Mouse (Mus musculus): Measurements from ENCODE around the gene Atg4b.

Gene Atg4b

DNA sequence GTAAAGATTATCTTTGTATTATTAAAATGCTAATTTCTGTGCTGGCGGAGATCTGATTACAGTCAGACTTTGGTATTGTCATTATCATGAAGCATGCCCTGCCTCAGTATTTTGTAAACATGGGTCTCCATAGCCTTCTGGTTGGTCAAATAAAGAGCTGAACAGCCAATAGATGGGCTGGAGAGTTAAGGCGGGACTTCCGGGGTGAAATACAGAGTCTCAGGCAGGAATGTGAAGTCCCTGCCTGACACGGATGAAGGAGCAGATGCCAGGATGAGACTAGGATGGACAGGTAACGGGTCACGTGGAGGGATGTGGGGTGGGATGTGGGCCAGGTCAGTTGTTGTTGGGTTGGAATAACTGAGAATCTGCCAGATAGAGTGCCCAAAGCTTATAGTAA lies at the start of gene Atg4b:
Gene Atg4b (plus strand): TSS at position 211 of the 400 bp plus-strand sequence.
- DNase-seq: no peak

DNA sequence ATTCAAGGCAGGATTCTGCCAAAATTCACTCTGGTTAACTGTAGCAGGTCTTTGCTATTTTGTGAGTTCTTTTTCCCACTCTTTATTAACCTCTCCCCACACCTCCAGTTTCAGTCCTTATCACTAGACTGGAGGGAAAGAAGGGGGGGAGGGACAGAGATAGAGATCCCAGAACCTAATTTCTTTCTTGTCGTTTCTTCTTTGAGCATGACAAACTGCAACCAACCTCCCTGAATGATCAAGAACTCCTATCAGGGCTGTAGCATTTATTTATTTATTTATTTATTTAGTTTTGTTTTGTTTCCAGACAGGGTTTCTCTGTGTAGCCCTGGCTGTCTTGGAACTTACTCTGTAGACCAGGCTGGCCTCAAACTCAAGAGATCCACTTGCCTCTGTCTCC lies 49.2 kb upstream of the Atg4b start:
- no peak for DNase-seq

DNA sequence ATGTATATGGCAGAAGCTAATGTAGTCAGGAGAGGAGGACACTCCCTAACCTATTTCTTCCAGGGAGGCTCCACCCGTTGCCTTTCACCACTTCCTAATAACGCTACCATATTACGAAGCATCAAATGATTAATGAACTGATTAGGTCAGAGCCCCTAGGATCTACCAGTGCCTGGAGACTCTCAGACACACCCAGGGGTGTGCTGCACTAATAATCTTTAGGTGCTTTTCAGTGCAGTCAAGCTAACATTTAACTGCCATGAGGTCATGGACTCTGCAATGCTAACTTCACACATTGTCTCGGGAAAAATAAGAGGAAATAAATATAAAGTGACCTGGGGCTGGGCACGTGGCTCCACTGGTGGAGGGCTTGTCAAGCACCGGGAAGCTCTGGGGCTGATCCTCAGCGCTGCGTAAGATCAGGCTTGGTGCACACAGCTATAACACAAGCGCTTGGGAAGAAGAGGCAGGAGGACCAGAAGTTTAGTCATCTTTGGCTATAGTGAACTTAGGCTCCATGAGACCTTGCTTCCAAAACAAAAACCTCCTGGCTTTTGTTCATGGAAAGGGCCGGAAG lies 47.7 kb upstream of the Atg4b start:
- DNase-seq: no peak

DNA sequence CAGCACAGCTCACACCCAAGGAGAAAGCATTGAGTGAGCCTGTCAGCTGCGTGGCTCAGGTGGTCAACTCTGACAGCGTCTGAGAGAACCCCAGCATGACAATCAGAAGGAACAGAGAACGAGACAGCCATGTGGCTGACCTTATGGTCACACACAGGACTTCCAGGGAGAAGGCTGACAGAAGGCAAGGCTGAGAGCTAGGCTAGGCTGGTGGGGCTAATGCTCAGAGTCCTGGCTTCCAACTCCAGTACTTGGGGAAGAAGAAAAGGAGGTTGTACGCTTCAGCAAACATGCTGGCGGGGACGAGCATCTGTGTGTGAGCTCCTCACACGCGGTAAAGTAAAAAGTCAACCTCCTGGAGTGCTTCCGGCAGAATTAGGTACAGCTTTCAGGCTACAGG lies 47.0 kb upstream of the Atg4b start:
- no peak for DNase-seq

DNA sequence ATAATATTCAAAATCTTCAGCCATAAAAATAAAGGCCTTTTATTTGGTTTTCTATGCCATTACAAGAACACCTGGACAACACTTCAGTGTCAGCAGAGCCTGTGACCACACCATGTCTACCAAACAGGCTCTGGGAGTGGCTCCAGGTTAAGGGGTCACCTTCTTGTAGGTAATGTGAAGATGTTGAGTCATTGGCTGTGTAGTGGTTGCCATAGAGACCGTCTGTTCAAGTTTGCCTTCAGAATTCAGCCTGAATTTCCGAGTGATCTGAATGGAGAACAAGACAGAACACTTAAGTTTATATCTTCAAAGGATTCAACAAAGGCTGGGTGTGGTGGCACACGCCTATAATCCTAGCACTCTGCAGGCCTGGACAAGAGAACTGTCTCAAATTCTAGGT lies 45.9 kb upstream of the Atg4b start:
- DNase-seq: no peak

DNA sequence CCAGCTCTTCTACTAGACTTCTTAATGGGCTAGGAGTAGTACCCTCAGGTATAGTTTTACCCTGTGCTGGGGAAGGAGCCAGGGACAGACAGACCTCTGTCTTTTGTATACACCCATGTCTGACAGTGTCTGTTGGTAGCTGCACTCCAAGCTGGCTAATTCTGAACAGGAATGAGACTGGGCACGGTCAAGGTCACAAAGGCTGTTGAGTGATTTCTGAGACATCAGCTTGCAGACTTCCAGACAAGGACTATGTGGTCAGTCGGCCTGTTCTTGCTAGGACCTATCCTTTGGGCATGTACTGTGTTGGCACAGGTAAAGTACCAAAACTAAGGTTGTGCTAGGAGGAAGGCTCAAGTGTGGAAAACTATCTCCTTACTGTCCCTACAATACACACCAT lies 35.1 kb upstream of the Atg4b start:
- no peak for DNase-seq

DNA sequence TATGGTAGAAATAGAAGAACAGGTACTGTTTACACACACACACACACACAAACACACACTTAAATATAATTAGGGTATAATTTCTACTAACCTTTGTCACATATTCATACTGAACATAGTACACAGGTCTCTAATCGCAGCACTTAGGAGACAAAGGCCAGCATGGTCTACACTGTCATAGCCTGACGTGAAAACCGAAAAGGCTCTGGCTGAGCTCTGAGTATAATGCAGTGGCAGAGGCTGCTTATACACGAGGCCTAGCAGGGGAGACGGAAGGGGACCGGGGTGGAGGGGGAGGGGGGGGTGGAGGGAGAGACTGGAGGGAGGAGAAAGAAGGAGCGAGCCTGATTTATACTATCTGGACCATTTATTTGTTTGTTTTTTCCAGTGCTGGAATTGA lies 29.7 kb upstream of the Atg4b start:
- DNase-seq: no peak

DNA sequence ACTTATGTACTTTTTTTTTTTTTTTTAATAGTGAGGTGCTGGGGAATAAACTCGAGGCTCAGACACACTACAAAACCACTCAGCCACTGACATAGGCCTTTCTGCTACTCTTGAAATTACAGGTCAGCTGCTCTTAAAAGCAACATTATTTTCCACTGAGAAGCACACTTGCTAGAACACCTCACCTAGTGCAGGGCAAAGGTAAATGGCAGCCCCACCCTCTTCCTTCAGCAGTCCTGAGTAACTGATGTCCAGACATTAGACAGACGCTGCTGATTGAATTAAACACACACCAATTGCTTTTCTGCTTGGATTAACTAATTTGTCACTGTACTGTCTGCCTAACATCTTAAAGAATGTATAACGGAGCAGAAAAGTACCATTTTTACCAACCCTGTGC lies 26.7 kb upstream of the Atg4b start:
- DNase-seq: no peak

DNA sequence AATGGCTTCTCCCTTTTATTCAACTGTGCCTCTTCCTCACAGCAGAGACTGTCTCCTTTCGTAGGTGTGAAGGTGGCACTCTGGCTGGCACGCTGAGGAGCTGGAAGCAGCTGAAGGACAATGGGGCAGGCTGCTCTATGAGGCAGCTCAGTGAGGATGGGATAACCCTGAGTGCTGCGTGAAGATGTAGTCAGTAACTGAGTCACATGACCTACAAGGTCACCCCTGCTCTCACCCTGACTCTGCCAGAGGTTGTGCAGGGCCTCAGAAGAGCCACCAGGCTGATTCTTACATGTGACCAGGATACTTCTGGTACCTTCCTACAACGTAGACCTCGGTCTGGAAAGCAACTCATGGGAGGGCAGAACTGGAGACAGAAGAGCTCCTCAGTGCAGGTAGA lies 25.6 kb upstream of the Atg4b start:
- DNase-seq: no peak

DNA sequence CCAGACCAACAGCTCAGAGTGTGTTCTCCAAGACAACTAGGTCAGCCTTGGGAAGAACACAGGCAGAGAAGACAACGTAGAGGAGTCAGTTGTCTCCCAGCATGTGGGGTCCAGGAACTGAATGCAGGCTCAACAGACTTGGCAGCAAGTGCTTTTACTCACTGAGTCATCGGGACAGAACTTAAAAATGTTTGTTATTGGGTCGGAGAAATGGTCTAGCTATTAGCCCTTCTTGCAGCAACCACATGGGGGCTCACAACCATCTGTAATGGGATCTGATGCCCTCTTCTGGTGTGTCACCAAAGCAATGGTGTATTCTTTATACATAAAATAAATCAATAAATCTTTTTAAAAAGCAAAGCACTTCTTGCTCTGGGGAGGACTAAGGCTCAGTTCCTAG lies 25.2 kb upstream of the Atg4b start:
- no peak for DNase-seq

DNA sequence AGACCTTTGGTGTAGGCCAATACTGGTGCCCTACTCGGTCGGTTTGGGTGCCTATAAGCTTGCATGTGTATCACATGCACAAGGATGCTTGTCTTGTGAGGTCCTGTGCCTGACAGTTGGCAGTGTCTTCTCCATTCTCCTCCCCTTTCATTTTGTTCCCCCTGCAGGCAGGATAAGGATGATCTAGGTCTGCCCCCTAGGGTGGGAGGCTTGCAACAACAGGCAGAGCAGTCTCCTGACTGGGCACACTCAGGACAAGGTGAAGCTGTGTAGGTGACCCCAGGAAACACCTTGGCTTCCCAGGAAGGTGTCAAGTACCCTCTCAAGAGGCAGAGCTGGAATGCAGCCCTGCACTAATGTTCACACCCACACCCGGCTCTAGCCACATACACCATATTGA lies 24.3 kb upstream of the Atg4b start:
- DNase-seq: peak; percentile 37

DNA sequence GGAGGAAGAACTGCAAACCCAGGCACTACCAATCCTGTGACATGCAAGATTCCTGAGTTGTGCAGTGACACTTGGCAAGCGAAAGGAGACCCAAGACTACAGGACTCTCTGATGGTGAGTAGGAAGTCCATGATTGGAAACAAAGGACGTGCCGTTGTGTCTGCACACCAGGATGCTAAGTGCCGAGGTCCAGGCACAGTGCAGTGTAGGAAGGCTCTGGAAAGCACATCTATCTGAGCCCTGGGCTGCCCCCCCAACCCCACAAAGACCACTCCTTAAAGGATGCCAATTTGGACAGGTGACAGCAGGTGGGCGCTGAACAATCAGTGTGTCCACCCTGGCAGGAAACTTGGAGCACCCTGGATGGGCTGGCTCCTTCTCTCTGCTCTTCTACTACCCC lies 20.2 kb upstream of the Atg4b start:
- no peak for DNase-seq

DNA sequence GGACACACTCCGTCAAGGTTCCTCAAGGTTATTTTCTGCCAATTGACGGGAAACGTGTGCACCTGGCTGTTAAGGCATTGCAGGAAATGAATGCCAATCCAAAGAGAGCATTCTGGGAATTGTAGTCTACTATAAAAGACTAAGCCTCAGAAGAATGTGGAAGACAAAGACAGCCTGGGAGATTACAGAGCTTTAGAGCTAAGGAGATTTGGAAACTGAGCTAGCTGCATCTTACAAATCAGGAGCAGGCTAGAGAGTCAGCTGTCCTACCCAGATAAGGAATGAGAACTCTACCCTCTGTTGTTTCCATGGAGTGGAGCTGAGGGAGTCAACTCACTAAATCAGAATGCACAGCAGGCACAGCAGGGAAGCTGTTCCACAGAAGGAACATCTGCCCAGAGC lies 19.4 kb upstream of the Atg4b start:
- no peak for DNase-seq

DNA sequence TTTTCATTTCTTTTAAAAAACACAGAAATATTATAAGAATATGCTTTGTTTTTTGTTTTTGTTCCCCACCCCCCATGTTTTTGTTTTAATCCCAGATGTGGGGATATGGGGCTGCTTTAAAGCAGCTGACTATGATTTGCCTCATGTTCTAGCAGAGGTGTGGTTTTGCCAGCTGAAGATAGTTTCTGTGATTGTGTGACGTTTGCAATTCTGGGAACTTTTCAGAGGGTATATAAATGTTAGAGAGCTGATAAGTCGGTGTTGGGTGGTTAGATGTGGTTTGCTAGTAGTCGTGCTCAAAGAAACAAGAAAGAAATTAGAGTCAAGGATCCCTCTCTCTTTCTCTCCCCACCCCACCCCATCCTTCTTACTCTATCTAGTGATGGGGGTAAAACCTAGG lies 15.4 kb upstream of the Atg4b start:
- DNase-seq: no peak

DNA sequence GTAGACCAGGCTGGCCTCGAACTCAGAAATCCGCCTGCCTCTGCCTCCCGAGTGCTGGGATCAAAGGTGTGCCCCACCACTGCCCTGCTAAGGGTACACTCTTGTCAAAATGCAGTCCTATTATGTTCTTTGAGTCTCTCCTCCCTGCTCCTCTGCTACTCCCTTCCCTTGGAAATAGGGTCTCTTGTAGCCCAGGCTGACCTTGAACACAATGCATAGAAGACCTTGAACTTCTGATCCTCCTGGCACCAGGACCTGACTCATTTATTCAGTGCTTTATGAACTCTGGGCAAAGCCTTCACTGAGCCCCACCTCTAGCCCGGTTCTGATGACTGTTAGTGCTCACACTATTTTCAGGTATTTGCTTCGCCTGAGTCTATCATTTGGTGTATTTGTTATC lies 13.6 kb upstream of the Atg4b start:
- DNase-seq: no peak

DNA sequence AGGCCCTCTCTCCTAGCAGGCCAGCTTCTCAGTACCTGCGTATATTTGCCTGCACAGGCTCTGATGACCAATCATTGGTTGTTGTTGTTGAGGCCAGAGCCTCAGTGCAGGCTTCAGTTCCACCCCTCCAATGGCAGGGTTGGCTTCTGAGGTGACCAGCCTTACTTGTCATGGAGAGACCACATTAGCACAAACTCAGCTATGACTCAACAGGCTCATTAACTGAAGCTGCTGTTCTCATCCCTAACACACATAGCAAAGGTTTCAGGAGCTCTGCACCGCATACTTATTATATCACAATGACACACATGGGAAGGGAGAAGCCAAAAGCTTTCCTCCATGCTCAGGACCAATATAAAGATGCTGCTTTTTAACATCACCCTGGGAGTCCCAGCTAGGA lies 10.6 kb upstream of the Atg4b start:
- no peak for DNase-seq

DNA sequence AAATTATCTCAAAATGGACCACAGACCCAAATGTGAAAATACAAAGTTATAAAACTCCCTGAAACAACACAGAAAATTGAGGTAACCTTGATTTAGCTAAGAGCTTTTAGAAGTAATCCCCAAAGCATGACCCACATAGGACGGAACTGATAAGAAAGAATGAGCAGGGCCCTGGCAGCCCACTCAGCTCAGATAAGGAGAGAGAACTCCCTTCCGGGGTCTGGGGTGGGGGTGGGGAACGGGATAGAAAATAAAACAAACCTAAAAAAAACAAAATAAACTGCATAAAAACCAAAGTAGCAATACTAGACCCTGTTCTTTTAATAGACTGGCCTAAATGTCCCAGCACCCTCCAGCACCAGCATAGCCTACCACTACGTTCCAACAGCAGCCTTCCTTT lies 9.3 kb upstream of the Atg4b start:
- no peak for DNase-seq

DNA sequence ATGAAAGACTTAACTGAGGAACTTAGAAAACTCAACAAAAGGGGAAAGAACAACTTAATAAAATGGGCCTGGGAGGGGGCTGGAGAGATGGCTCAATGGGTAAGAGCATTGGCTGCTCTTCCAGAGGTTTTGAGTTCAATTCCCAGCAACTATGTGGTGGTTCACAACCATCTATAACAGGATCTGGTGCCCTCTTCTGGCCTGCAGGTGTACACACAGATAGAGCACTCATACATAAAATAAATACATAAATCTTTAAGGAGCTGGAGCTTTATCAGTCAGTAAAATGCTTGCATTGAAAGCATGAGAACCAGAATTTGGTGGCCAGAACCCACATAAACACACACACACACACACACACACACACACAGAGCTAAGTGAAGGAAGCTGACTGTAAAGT lies 8.4 kb upstream of the Atg4b start:
- no peak for DNase-seq

DNA sequence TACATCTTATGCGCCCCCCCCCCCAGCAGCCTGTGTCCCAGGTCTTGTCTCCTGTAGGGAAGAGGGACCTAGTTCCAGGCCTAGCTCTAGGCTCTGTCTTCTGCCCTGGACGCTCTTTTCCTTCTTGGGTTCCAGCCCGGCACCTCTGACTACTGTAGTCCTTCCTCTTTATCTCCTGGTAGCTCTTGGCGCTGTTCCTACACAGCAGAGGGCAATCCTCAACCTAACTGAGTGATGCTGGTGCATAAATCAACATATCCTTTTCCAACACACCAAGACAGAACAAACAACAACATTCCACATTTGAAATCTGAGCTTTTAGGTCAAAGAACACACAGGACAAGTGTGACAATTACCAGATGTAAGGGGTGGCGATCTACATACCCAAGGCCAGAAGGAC lies 5.1 kb upstream of the Atg4b start:
- DNase-seq: no peak

DNA sequence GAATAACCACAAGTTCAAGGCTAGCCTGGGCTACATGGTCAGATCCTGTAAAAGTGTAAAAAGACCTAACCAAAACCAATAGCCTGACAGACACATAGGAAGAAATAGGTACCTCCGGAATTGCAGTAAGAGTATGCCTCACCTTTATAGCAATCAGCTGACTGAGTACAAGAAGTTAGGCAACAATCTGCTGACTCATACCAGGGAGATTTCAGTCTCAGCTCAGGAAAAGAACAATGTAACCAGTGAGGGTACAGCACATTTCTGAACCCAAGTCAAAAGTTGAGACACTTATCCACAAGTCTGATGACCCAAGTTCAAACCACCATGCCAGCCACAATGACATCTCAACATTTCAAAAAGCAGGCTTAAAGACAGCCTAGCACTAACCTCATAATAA lies 2.8 kb upstream of the Atg4b start:
- DNase-seq: no peak

DNA sequence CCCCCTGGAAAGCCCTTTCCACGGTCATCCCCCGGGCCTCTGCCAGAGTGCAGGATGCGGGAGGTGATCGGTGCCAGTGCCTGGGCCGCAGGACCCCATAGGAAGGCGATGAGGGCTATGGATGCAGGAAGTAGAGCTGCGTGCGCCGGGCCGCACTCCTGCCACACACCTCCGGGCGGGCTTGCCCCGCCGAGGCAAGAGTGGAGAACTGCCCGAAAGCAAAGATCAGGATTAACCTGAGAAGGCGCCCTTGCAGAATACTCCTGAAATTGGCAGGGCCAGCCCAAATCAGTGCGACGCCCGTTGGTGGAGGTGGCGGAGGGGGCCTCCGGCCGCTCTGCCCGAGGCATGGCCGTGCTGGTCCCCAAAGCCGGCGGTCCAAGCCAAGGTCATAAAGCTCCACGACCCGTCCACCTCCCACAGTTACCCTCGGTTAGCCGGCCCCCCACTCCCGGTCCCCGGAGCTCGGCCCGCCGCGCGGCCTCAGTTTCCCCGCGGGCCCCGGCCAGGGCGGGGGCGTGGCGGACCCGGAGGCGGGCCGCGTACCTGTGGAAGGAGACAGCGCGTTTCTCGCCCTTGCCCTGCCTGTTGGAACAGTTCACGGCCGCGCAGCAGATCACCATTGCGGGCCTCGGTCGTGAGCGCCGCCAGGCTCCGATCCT lies 2.7 kb downstream of the Atg4b start:
- DNase-seq: no peak

DNA sequence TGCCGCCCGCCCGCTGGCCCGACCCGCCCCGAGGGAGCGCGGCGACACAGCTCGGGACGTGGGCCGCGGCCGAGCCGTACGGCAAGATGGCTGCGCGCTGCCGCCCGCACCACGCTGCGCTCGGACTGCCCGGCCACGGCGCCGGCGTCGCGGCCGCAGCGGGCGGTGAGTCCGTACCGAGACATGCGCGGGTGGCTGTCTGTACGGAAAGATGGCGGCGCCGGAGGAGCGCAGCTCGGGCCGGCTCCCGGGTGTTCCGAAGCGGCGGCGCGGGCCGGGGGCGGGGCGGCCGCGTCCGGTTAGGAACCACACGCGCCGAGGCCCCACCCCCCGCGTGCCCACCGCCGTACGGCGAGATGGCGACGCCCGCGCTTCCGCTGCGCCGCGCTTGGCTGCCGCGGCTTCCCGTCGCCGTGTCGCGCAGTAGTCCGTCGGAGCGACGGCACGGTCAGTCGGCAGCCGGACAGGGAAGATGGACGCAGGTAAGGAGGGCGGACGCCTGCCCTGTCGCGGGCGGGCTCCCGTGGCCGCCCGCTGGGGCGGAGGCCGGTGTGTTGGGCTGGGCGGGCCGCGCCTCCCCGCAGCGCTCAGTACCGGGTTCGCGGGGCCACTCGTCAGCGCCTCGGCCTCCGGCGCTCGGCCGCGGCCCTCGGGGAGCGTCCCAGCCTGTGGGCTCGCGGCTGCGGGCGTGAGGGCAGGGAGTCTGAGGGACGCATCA lies 3.4 kb downstream of the Atg4b start, which contains the start of gene Thap4:
Gene Thap4 (minus strand): TSS at position 292 of the 718 bp plus-strand sequence.
- peak; percentile 95 for DNase-seq

DNA sequence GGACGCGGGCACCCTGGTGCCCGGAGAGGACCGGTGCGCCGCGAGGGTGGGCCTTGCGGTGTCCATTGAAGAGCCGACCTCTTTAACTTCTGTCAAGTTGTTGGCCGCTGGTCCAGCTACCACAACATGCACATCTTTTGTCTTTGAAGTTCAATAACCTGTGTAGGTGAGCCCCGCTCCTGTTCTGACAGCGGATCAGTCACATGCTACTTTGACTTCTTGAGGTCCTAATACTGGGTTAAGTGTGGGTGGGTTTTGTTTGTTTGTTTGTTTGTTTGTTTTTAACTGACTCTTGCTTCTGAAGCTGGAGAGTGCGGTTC lies 4.0 kb downstream of the Atg4b start:
- DNase-seq: no peak

DNA sequence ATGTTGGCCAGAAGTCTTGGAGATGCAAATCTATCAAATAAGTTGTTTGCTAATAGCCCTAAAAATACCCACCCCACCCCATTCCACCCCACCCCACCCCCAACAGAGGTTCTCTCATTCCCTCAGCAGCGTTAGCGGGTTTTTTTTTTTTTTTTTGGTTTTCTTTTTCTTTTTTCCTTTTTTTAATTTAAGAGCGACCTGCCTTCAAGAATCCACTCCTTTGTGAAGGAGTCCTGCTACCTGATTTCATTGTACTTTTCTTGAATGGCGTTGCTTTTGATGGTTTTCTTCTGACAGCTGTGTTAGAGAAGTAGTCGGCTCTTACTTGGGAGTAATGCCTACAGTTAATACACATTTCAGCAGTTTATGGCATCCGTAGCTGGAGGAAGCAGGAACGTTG lies 4.3 kb downstream of the Atg4b start:
- no peak for DNase-seq

DNA sequence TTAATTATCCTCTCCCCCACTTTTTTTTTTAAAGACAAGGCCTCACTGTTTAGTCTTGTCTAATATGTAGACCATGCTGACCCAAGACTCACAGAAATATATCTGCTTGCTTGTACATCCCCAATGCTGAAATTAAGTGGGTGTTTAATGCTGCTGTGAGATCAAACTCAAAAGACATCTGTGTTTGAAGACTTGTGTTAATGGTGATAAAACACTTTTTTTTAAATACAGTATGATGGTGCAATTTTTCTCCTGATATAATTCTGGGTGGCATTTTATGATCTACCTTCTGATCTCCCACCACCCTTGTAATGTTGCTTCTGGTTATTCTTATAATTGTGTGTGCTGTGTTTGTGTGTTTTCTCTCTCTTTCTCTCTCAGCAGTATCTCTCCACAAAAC lies 4.9 kb downstream of the Atg4b start:
- no peak for DNase-seq
